ENCODE assay signal across 18 mouse cellular contexts in the genomic region with DNA sequence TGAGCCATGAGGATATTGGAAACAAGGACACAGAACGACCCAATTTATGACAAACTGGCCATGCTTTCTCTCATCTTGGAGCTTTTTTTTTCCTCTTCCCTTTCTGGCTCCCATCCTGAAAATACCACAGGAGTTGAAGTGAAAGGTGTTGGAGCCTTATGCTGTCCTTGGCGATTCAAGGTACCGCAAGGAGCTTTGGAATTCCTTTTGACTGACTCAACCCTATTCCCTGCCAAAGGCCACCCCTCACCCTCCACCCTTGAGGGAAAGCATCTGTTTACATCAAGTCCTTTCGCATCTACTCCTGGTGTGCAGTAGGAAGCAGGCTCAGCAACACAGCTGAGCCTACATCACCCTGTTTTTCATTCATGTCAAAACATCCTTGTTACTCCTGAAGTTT.
A peak's percentile ranks its signal among the peaks of the same experiment; 100 is the strongest.
DNase-seq lines count a peak whose midpoint lies in the region; ATAC-seq and TF ChIP-seq lines count a peak whose summit lies in the region.
"Had no signal": no experiment of that assay in that cellular context is flagged by ENCODE, and none has a peak within 500 bp of the region (broad histone marks: within the 10 kb centered on the region; RNA-seq: fewer than 3 reads in every experiment).

No protein-coding gene starts in this region.

- no peak overlapping the region for H3K4me2 ChIP-seq in lung, postnatal 0 days (replicated peaks; ENCODE audit: low read depth, low read length)
- H3K4me2 ChIP-seq: forebrain, embryonic 13.5 days; heart, embryonic 12.5 days; hindbrain, embryonic 15.5 days had no signal

- peak; percentile 47 for DNase-seq in adrenal gland, adult 8-10 months
- no peak for DNase-seq in adrenal gland, postnatal 4 days (ENCODE audit: low spot score in 2 of 2)
- DNase-seq in lung, postnatal 0 days (ENCODE audit: low spot score) = peak; percentile 33
- DNase-seq in lung, postnatal 14 days = no peak
- peak; percentile 17 for DNase-seq in adrenal gland, postnatal 10 days
- no peak for DNase-seq in T-cell, adult 2 months (ENCODE audit: low spot score)
- DNase-seq: B cell, adult 2 months; cerebellum, adult 11-12 months; cerebellum, adult 9-11 months; forebrain, postnatal 0 days; gastrocnemius, postnatal 14 days had no signal

- H3K27ac ChIP-seq in lung, postnatal 0 days (ENCODE audit: low read length) = no peak overlapping the region
- H3K27ac ChIP-seq: embryonic facial prominence, embryonic 10.5 days; forebrain, embryonic 13.5 days; hindbrain, embryonic 15.5 days had no signal

- H3K36me3 ChIP-seq in lung, postnatal 0 days (ENCODE audit: insufficient read depth, low read length) = no peaks in the 10 kb centered on the region
- H3K36me3 ChIP-seq: embryonic facial prominence, embryonic 10.5 days; G1E; heart, embryonic 12.5 days; hindbrain, embryonic 15.5 days had no signal

- H3K4me1 ChIP-seq in lung, postnatal 0 days (ENCODE audit: insufficient read depth, low read depth, low read length) = peaks cover 7% of the 10 kb centered on the region
- H3K4me1 ChIP-seq: embryonic facial prominence, embryonic 10.5 days; forebrain, embryonic 13.5 days; heart, embryonic 12.5 days; hindbrain, embryonic 15.5 days had no signal

- no peak overlapping the region for H3K4me3 ChIP-seq in lung, postnatal 0 days (ENCODE audit: low read depth, low read length)
- H3K4me3 ChIP-seq: embryonic facial prominence, embryonic 10.5 days; forebrain, embryonic 13.5 days; heart, embryonic 12.5 days; hindbrain, embryonic 15.5 days had no signal

- TF ChIP-seq EP300 in lung, postnatal 0 days (IDR thresholded peaks at IDR 0.05) = no peak

- no peaks in the 10 kb centered on the region for H3K27me3 ChIP-seq in lung, postnatal 0 days (replicated peaks; ENCODE audit: insufficient read depth, low read length)
- H3K27me3 ChIP-seq: forebrain, embryonic 13.5 days; heart, embryonic 12.5 days; hindbrain, embryonic 15.5 days had no signal

- 50% methylated on average over 4 of the region's 4 CpGs for WGBS in lung, postnatal 0 days

- no peak for TF ChIP-seq CTCF in lung, postnatal 0 days (IDR thresholded peaks at IDR 0.05)

- ATAC-seq in lung, postnatal 0 days = peak; percentile 57
- ATAC-seq: CD4-positive, CD25-positive, alpha-beta regulatory T cell, adult 4 months; forebrain, embryonic 13.5 days; forebrain, postnatal 0 days; intestine, embryonic 16.5 days had no signal

- H3K9ac ChIP-seq in lung, postnatal 0 days (replicated peaks; ENCODE audit: low read depth) = no peak overlapping the region
- H3K9ac ChIP-seq: forebrain, embryonic 13.5 days; forebrain, postnatal 0 days; heart, embryonic 12.5 days; hindbrain, embryonic 15.5 days had no signal

- H3K9me3 ChIP-seq in lung, postnatal 0 days (ENCODE audit: low read length) = no peaks in the 10 kb centered on the region
- H3K9me3 ChIP-seq: embryonic facial prominence, embryonic 10.5 days; forebrain, embryonic 13.5 days; heart, embryonic 12.5 days; hindbrain, embryonic 15.5 days had no signal

Comparison
In these comparisons a context has a peak if more than half of its experiments do, and no peak if none do; other contexts are left out.
1. DNase-seq: peak in adrenal gland, adult 8-10 months (single experiment), lung, postnatal 0 days (single experiment) and adrenal gland, postnatal 10 days (single experiment); none in adrenal gland, postnatal 4 days (0 of 2), lung, postnatal 14 days (single experiment) and T-cell, adult 2 months (single experiment).